ENCODE assay signal across 8 mouse cellular contexts in the genomic region with DNA sequence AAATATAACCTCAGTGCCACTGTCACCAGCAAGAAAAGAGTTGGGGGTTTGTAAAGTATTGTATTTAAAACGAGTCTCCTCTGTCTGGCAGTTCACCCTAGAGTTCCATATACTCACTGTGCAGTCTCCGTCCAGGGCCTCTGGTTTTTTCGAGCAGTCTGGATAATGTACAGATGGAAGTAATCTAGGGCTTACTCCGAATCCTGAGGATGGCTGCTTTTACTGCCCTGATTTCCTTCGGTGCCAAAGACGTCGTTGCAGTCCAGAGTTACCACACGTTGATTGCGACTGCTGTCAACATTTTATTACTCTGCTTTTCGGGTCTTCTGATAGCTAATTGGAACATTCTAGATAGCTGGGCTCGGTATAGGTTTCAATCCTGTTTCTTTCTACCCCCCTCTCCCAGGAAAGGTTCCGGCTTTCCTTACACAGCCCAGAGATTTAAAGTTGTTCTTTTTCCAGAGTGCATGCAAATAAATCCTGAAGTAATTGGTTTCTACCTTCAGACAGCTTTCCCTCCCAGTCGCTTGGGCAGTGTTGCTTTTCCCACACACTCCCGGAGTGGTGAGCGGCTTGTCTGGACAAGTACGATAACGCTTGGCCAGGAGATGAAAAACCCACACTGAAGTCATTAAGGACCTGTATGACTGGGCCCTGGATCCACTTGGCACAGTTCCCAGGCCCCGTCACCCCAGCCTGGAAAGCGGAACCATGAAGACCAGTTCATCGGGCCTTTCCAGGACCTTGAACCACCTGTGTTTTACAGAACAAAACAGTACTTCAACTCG.
A peak's percentile ranks its signal among the peaks of the same experiment; 100 is the strongest.
DNase-seq lines count a peak whose midpoint lies in the region; ATAC-seq and TF ChIP-seq lines count a peak whose summit lies in the region.

No protein-coding gene starts in this region.

- H3K4me1 ChIP-seq in forebrain, postnatal 0 days (ENCODE audit: insufficient read depth) = peaks cover 7% of the 10 kb centered on the region; the same call in 1 of the 2 replicates
- H3K4me1 ChIP-seq in lung, adult 2 months (ENCODE audit: control insufficient read depth, insufficient read depth, low read length) = no peaks in the 10 kb centered on the region
- H3K4me1 ChIP-seq in cerebellum, adult 2 months (ENCODE audit: control insufficient read depth, insufficient read depth, low read length) = no peaks in the 10 kb centered on the region

- no peak overlapping the region for H3K9ac ChIP-seq in forebrain, postnatal 0 days

- H3K9me3 ChIP-seq in forebrain, postnatal 0 days (ENCODE audit: low read length) = no peaks in the 10 kb centered on the region

- ATAC-seq in forebrain, postnatal 0 days = no peak
- no peak for ATAC-seq in activated CD4-positive, CD25-positive, alpha-beta regulatory T cell, adult 4 months

- no peak for TF ChIP-seq POLR2A in lung, adult 2 months (IDR thresholded peaks at IDR 0.05; ENCODE audit: borderline replicate concordance, extremely low read depth, low read depth, low read length)
- no peak for TF ChIP-seq POLR2A in cerebellum, adult 2 months (IDR thresholded peaks at IDR 0.05; ENCODE audit: borderline replicate concordance, insufficient read depth, low read length)

- H3K27me3 ChIP-seq in forebrain, postnatal 0 days (ENCODE audit: insufficient read depth, low read length) = no peaks in the 10 kb centered on the region
- H3K27me3 ChIP-seq in cerebellum, adult 2 months (ENCODE audit: control insufficient read depth, insufficient read depth, low read length) = no peaks in the 10 kb centered on the region

- H3K36me3 ChIP-seq in forebrain, postnatal 0 days (ENCODE audit: insufficient read depth) = no peaks in the 10 kb centered on the region

- 0 out of 2 replicates have a peak overlapping the region, but pooled peaks have one; percentile 15 for H3K27ac ChIP-seq in forebrain, postnatal 0 days (ENCODE audit: low read depth, low read length)
- H3K27ac ChIP-seq in cerebellum, adult 2 months (ENCODE audit: insufficient read depth, low read length) = no peak overlapping the region

- TF ChIP-seq CTCF in forebrain, postnatal 0 days (IDR thresholded peaks at IDR 0.05; ENCODE audit: low read depth) = no peak
- no peak for TF ChIP-seq CTCF in lung, adult 2 months (IDR thresholded peaks at IDR 0.05; ENCODE audit: insufficient read depth, low read length)
- no peak for TF ChIP-seq CTCF in cerebellum, adult 2 months (IDR thresholded peaks at IDR 0.05; ENCODE audit: borderline replicate concordance, insufficient read depth, low read depth, low read length)

- 39% methylated on average over 21 of the region's 21 CpGs for WGBS in forebrain, postnatal 0 days
- 59% methylated on average over 21 of the region's 21 CpGs for WGBS in lung, adult 2 months
- 54% methylated on average over 21 of the region's 21 CpGs for WGBS in cerebellum, adult 2 months

- H3K4me2 ChIP-seq in forebrain, postnatal 0 days (ENCODE audit: low read depth) = 0 out of 2 replicates have a peak overlapping the region, but pooled peaks have one; percentile 6

- no peak overlapping the region for H3K4me3 ChIP-seq in forebrain, postnatal 0 days (ENCODE audit: low read depth, low read length)
- H3K4me3 ChIP-seq in lung, adult 2 months (replicated peaks; ENCODE audit: extremely low read depth, low read depth, low read length) = no peak overlapping the region
- H3K4me3 ChIP-seq in cerebellum, adult 2 months (replicated peaks; ENCODE audit: insufficient read depth, low read depth, low read length) = no peak overlapping the region

- peak; percentile 57 for DNase-seq in adrenal gland, postnatal 10 days
- no peak for DNase-seq in forebrain, postnatal 0 days
- peak; percentile 85 for DNase-seq in heart, postnatal 4 days
- DNase-seq in lung, adult 2 months = peak; percentile 16
- DNase-seq in cerebellum, adult 2 months = no peak
- DNase-seq in layer of hippocampus, postnatal 14 days (ENCODE audit: low spot score in 2 of 2) = no peak
- DNase-seq in right cerebral cortex, postnatal 36 days (ENCODE audit: low spot score in 2 of 2) = no peak

Comparison
In these comparisons a context has a peak if more than half of its experiments do, and no peak if none do; other contexts are left out.
1. DNase-seq: peak in adrenal gland, postnatal 10 days (single experiment), heart, postnatal 4 days (single experiment) and lung, adult 2 months (single experiment); none in forebrain, postnatal 0 days (single experiment), cerebellum, adult 2 months (0 of 2), layer of hippocampus, postnatal 14 days (0 of 2) and right cerebral cortex, postnatal 36 days (0 of 2).